Mouse (Mus musculus): ENCODE results near the gene Hdac9.
A peak's percentile ranks its signal among the peaks of the same experiment; 100 is the strongest.

Hdac9 gene

DNA sequence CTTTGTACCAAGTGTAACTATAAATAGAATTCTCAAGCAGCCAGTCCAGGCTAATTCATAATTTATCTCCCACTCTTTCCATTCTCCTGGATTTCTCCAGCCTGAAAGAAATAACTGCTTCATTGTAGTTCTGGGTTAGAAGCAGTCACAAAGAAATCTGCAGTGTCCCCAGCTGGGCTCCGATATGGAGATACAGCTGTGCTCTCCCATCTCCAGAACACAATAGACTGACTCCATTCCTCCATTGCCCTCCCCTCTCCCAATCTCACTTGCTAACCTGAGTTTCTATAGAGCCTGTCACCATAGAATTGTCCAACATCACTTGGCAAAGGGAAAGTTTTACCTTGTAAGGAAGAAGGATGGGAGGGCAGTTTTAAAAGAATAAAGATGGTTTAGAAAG is 218.9 kb downstream of the Hdac9 start:
- DNase-seq (ENCODE audit: low spot score) = no peak

DNA sequence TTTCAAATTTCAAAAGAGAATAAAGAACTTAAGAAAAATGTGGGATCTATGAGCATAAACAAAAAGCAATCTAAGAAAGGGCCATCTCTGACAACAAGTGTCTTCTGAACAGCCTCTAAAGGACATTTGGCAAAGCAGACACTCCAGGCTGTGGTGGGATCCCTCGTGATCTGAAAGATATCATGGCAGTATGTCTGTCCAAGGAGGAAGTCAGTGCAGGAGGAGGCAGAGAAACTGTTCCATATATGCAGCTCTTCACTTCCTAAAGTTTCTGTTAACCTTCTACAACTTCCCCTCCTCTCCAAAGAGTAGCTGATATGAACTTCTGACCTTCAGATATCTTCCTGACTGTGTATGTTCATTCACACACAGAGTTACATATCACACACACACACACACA is 220.2 kb downstream of the Hdac9 start:
- no peak for DNase-seq (ENCODE audit: low spot score)

DNA sequence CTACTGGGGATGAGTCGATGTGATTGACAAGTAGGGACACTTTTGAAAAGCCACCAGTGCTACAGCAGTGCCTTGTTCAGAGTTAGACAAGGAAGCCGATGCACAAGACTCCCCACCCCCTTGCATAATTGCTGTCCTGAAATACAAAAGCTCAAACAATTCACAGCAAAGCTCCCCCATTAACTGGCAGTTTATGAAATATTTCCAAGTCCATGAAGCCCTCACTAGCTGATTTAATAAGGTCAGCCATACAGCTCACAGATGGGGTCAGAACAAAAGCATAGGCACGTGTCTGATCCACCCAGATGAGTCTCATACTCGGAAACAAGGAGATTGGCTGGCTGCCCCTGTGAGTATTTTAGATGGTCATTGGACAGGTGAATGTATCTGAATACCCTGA is 228.0 kb downstream of the Hdac9 start:
- no peak for DNase-seq (ENCODE audit: low spot score)

DNA sequence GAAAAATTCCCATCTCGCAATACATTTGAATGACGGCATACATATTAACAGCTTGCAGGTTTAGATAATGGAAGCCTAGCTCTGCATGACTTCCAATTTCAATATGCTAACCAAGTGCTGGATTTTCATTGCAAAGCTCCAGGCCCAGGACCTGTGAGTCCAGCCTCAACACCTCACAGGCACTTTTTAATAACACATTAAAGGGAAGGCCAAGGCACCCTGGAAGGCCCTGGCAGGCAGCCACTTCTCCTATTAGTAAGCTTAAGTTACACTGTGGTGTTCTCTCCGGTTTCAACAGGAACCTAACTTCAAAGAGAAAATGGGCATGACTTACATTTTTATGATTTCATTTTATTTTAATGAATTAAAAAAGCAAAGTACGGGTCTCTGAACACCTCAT is 233.5 kb downstream of the Hdac9 start:
- DNase-seq (ENCODE audit: low spot score) = no peak

DNA sequence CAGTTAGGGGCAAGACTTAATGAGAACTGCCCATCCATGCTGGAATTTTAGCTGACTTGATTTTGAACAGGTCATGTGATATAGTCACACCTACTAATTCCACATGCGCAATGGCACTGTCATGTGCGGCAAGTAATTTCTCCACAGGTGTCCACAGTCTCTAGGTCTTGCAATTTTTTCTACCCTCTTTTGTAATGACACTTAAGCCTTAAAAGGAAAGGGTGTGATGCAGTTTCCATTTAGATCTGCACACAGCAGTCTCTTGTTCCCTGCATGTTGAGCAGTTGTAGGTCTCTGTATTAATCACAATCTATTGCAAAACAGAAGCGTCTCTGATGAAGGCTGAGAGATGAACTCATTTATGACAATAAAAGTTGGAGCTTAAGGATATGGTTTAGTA is 234.2 kb downstream of the Hdac9 start:
- no peak for DNase-seq (ENCODE audit: low spot score)

DNA sequence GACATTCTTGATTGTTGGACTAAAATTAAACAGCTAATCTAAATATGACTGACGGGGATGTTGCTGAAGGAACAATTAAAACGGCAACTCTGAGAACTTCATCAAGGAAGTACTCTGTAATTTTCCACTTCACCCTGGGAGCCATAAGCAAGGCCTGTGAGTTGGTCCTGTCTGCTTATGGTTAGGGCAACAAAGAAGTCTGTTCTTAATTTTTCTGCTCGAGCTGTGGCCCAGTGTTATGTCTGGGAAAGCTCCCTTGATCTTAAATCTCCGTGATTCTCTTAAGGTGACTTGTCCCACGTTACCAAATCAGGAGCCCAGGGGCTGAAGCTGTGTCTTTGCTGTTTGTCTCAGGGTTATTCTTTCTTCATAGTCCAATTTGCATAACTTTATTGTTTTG is 236.3 kb downstream of the Hdac9 start:
- no peak for DNase-seq (ENCODE audit: low spot score)

DNA sequence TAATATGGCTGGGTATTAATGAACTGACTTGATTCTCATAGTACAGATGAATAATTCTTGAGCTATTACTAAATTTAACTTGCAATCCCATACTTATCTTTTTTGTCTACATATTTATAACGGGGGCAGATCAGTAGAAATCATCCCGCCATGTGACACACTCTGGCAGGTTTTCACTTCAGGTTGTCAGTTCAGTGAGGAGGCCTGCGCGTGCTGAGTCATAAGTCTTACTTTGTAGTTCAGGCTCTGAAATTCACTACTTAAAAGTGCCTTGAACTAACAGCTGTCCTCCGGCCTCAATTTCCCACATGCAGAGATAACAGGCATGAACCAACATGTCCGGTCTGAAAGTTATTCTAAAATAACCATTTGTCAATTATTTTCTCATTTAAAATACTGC is 239.8 kb downstream of the Hdac9 start:
- DNase-seq (ENCODE audit: low spot score) = no peak

DNA sequence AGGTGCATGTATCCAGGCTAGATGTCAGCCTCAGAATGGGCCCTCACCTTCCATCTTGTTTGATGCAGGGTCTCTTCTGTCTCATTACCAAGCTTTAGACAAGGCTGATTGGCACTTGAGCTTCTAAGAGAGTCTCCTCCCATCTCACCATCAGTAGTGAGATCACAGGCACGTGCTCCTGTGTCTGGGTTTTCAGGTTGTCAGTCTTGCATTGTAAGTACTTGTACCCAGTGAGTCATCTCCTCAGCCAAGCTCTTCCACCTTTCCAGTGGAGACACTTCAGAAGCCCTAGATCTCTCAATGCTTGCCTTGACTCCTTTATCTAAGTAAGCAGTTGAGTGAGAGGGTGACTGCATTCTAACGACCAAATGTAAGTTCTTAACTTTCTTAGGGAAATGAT is 242.7 kb downstream of the Hdac9 start:
- no peak for DNase-seq (ENCODE audit: low spot score)

DNA sequence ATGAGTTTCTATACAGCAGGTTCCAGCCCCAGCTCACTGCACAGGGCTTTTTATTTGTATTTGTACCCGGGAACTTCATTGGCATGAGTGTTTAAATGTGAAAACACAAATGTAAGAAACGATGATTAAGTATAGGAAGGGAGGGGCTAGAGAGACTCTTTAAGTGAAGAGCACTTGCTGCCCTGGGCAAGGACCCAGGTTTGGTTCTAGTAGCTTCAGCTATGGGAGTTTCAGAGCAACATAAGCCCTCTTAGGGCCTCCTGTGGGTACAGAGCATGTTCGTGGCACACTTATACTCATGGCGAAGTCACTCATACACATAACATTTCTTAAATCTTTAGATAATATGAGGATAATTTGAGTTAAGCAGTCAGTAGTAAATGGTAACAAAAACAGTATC is 243.4 kb downstream of the Hdac9 start:
- DNase-seq (ENCODE audit: low spot score) = no peak

DNA sequence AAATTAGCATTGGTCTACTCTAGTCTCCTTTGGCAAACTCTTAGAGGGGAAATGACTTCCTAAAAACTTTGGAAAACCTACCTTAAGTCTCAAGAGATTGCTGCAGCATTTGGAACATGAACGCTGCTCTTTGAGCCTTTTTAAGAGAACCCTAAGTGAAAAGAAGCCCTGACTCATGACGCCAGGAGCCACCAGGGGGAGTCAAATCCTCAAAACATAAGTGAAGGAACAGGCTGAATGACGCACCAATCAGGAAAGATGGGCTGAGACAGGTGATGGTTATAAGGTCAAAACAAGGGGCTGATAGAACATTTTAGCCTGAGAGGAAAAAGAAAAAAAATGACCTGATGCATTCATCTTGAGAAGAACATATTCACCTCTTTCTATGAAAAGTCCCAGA is 252.1 kb downstream of the Hdac9 start:
- peak; percentile 74 for DNase-seq (ENCODE audit: low spot score)

DNA sequence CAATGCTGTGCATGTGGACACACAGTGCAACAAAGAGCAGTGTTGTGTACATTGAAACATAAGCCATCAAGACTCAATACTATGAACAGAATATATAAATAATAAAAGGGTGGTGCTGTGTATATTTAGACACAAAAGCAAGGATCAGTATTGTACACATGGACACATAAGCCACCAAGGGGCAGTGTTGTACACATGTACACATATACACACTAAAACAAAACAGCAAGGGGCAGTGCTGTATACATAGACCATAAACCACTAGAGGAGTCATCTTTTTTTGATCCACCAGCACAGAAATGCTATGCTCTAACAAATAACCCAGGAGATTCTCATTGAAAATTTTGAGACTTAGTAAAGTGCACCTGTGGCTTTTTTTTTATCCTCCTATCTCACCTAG is 255.5 kb downstream of the Hdac9 start:
- DNase-seq (ENCODE audit: low spot score) = no peak

DNA sequence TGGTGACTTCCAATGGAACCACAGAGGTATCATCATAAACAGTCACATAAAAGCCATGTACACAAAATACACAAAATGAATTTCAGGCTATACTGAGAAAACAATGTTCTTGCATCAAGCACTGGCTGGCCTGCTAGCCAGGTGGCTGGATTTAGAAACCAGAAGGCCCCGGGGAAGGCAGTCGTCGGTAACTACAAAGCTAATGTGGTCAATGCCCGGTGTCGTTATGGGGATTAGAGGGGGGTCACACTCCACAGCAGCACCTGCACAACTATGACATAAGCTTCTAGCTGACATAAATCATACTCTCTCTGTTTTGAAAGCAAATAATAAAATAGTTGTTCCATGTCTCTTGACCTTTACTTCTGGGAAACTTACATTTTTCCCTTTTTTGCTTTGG is 256.9 kb downstream of the Hdac9 start:
- DNase-seq (ENCODE audit: low spot score) = no peak

DNA sequence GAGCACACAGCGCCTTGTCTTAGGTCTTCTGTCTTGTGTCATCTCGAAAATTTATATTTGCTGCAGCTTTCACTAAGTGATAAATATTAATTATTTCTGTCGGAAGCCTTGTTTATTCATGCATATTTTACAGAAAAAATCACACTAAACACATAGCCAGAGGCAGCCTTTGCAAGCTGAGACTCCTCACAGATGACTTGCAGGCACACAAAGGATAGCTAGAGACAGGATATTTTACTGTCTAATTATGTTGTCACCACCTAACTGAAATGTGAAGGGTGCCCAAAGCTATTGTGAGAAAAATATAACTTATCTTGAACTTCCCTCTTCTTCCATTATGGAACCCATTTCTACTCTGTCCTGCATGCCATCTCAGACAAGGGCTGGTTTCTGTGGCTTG is 258.3 kb downstream of the Hdac9 start:
- no peak for DNase-seq (ENCODE audit: low spot score)

DNA sequence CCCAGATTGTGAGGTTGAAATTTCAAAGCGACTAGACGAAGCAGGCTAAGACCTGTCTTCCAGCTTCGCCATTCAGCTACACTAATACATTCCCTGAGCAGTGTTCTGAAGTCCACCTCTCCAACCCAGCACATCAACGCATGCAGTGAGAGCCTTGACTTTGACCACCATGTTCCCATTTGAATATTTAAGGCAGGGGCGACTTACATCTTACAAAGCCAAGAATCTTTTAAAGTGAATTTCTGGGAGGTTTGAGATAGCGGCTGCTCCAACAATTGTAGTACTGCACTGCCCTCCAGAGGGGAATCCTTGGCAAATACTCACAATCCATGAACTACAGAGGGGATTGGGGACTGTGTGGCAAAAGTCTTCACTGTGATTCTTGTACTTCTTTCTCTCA is 258.8 kb downstream of the Hdac9 start:
- DNase-seq (ENCODE audit: low spot score) = peak; percentile 68

DNA sequence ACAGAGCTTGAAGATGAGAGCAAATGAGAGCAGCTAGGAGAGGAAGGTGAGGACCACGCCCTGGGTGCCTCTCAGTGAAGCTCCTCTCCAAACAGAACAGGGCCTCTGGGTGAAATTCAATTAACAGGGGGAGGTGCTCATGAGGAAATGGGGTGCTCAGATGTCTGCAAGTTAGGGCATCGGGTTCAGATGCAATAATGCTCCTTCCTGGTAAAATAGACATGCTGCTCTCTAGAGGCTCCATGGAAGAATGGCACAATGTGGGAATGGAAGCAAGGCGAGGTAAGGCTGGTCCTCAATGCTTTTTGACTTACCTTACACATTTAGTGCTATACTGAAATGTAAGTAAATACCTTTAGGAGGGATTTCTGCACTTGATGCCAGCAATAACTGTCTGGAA is 263.3 kb downstream of the Hdac9 start:
- peak; percentile 39 for DNase-seq (ENCODE audit: low spot score)

DNA sequence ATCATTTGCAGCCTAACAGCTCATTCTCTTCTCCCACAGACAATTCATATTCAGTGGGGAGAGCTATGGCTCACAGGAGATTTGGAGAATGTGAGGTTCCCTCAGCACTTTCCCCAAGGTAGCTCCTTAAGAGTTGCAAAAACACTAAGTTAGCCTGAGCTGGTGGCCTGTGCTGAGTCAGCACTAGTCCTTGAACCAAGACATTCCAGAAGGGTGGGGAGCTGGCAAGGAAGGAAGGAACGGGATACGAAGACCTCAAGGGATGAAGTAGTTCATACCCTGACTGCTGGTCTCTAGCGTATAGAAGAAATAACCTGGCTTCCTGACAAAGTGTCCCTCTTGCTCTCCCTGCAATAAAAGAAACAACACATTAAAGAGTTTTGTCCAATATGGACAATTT is 268.1 kb downstream of the Hdac9 start:
- DNase-seq (ENCODE audit: low spot score) = no peak

DNA sequence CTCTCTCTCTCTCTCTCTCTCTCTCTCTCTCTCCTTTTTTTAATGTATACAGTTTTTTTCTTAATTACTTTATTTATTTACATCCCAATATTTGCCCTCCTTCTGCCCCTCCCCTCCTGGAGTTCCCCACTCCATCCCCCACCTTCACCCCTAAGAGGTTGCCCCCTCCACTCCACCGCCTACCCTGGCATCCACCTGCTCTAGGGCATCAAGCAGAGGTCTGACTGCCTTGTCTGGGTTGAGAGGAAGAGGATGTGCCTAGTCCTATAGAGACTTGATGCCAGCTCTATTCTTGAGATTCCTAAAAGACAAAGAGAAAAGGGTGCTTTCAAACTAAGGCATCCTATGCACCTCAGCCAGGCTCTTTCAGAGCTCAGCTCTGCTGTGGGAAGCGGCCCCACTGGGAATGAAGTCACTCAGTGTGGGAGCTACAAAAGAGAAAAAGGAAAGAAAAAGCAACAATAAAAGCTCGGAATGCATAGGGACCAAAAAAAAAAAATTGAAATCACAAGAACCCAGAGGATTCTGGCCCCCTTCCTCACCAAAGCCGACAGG is 275.1 kb downstream of the Hdac9 start:
- DNase-seq (ENCODE audit: low spot score) = no peak

DNA sequence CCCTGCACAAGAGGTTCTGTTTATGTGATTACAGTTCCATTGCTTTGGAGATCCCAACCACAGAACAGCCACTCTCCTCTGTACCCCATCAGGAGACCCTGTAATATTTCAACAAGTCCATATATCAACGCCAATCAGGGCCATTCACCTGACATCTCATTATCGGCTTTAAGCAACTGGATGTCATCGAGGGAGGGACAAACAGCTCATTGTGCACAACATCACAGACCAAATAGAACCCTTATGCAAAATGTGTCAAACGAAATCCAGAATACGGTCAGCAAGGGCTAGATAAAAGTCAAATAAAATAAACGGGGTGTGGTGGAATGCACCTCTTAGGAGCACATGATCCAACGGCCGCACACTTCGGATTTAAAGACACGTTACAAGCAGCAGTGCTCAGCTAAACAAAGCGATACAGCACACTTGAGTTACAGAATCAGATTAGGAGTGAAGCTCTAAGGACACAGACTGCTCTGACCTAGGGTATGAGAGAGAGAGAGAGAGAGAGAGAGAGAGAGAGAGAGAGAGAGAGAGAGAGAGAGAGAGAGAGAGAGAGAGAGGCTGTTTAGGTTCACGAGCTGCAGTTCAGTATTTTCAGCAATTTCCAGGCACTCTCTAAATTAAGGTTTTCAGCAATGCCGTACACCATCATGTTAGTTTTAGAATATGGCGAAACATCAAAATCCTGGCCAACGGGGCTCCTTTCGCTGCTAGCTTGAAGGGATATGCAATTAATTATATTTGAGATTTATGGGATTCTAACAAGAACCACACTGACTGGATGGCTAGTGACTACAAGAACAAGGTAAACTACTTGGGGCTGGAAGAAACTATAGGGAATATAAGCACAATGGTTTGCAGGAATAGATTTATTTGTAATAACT is 279.4 kb downstream of the Hdac9 start:
- no peak for DNase-seq (ENCODE audit: low spot score)

DNA sequence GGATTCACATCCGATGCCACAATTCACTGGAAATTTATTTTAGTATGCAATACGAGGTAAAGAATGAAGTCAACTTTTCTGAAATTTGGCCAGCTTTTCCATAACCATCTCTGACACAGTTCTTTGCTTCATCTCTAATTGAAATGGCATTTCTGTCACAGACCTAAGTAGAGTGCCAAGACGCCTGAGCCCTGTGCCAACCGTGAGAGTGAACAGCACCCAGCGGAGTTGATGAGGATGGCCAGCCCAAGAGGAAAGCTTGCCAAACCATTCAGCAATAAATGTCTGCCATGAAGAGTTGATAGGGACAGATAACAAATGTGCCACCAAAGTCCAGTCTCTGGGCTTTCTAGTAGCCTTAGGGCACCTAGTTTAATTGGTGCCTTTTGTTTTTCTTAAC is 297.8 kb downstream of the Hdac9 start:
- DNase-seq (ENCODE audit: low spot score) = no peak

DNA sequence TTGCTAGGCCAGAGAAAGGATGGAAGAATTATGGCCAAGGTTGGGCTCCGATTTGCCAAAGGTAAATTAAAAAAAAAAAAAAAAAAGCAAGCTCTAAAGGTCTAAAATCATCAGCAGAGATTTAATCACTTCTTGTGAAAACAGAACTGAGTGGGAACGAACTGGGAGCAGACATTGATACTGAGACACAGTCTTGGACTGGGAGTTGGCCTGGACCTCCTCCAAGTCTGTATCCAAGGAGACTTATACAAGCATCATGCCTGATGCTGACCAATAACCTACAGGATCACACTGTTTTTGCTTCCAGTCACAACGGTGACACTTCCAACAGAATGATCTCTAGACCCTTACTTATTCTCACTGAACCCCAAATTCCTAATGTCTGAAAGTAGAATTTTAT is 298.6 kb downstream of the Hdac9 start:
- DNase-seq (ENCODE audit: low spot score) = no peak

DNA sequence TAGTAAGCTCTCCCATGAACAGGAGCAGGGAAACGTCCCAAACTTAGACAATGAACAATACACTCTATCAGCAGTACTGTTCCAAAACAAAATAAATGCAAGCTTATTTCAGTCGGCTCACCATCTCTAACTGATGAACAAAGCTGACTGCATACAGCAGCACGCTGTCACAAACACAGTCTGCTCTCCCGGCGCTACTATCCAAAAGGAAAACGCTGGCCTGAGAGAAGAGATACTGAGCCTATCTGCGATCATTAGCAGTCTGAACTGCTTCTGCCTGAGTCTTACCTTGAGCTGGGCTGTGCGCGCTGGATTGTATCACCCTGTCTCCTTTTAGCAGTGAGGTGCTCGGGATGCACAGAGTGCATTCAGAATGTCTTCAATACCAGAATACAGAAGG is 299.1 kb downstream of the Hdac9 start:
- no peak for DNase-seq (ENCODE audit: low spot score)

DNA sequence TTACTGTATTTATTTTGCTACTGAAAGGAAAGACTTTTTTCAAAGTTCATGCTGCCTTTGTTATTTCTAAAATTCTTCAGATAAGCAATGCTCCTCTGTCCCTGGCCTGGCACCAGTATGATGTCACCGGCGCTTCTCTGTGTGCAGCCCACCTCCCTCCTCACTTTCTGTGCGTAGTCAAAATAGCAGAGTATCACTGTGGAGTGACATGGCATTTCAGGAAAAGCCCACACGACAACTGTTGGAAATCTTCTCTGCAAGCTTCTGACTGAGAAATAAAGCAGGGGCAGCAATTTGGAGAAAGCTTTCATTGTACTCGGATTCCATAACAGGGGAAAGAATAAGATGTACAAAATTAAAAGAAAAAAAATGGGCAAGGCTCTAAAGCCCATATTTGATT is 302.1 kb downstream of the Hdac9 start:
- DNase-seq (ENCODE audit: low spot score) = no peak

DNA sequence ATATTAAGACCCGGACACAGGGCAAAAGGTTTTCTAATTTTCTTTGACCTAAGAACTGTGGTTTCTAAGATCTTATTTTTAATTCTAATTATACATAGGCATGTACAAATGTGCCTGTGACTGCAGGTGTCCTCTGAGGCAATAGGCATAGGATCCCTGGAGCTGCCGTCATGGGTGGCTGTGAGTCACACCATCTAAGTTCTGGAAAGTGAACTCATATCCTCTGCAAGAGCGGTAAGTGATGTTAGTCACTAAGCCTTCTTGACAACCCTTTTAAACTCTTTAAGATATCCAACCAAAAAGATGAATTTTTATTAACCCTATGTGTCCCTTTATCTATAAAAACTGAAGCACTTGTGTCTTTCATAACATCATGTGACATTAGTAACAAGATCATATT is 304.4 kb downstream of the Hdac9 start:
- no peak for DNase-seq (ENCODE audit: low spot score)

DNA sequence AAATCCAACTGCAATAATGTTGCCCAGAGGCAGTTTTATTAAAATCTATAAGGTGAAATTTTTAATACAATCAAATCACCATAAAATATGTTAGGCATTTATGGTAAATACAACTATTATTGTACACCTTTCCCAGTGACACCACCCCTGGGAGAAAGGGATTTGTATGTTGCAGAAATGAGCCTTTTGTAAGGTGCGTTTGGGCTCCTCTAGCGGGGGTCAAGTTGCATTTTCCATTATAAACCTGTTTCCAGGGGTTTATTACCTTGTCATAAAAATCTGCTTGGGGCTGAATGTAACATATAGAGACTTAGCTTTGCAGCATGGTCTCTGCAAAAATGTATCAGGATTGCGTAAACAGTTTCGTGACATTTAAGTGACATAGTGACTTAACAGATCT is 312.4 kb downstream of the Hdac9 start:
- DNase-seq (ENCODE audit: low spot score) = no peak

All from MN1 (cell line).